Mouse (Mus musculus) v-Abl transformed pro-B cells (cell line): ENCODE measurements at regions not wholly inside any gene's neighbourhood (a gene's known extent, or its start where the extent isn't known, plus 50 kb on each side); places are given as distances from the start of the nearest gene placed in this dataset.
"Not testable (repeated sequence)": the region's sequence is repeated elsewhere in the genome, so short reads cannot be mapped to it uniquely, and the experiment has no call there.

ENCODE experiments used
- in situ Hi-C, 2 experiments: fragments of 400-800 bp; cut with MboI; formaldehyde crosslinking; loops; one replicate each; pipeline ENCODE4 v1.15.1; 2025; ENCODE audit not compliant: unreplicated experiment in 2 of 2

DNA sequence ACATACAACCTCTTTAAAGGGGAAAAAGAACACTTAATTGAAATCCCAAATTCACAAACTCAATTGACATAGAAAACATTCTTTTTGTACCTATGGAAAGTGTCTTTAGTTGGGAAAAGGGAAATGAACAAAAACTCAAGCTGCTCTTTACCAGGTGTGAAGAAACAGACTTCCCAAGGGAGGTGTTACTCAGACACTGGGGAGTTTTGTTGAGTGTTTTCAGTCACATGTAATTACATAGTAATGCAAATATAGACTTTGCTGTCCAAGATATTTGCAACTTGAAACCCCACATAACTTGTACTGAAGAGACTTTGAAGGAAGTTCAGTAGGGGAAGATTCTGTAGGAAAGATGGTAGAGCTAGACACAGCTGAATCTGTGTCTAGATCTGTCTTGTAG, 547.7 kb upstream of the Zfp960 start:
- in situ Hi-C loops: no loop called here

GRCm38 (mm10) chr17:16493951-16494350, 570.0 kb upstream of the Zfp960 start:
- in situ Hi-C loops: no loop called here

DNA sequence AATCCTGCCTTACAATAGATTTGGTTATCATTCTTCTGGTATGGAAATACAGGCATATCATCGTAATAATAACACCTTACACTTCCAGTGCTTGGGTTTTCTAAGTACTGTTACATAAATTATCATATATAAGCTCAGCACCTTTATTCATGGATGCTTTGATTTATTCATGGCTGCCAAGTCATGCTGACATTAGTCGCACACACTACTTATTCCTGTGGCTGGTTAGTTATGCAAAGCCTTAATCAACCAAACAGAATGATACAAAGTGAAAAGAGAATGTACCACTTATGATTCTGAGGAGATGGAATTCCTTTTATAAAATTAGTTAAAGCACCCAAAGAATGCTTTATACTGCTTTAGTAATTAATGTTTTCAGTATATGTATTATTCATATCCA, 570.4 kb upstream of the Zfp960 start:
- in situ Hi-C loops: no loop called here

DNA sequence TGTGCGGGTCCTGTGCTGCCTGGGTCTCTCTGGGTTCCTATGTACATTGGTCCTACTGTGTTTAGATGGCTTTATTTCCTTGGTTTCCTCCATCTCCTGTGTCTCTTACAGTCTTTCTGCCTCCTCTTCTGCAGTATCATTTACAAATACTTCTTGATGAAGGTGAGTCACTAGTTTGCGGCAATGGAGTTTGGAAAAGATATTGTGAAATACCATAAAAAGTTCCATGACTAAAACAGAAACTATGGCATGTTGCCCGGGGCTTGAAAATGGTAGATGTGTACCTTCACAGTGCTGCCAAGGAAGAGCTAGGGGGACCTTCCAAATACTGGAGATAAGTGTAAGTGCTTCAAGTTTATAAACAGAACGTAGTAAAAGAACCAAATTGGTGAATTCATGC, 571.4 kb upstream of the Zfp960 start:
- in situ Hi-C loops: no loop called here

GRCm38 (mm10) chr17:16486355-16486754, 577.6 kb upstream of the Zfp960 start:
- in situ Hi-C loops: no loop called here

DNA sequence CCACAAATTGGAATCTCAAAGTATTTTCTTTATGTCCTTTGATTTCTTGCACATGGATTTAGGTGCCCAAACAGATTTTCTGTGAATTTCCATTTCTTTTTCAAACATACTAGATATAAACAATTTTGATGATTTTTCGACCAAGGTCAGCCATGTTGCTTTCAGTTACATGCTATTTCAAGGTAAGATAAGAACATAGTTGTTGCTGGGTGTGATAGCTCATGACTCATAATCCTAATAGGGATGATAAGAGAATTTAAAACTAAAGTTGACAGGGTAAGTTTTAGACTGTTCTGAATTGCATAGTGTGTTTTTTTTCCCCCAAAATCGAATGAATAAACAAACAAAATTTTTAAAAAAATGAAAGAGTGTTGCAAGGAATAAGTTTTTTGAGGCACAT, 579.9 kb upstream of the Zfp960 start:
- in situ Hi-C loops: no loop called here

GRCm38 (mm10) chr17:16481722-16482121, 582.2 kb upstream of the Zfp960 start:
- in situ Hi-C loops: no loop called here

GRCm38 (mm10) chr17:16480579-16480978, 583.3 kb upstream of the Zfp960 start:
- in situ Hi-C loops: no loop called here

GRCm38 (mm10) chr17:16461208-16461607, 602.7 kb upstream of the Zfp960 start:
- in situ Hi-C loops: loop anchor here in 1 of 2 experiments (25.0 kb wide), 1 partner anchor 451 kb away; no protein-coding TSS in a partner anchor

DNA sequence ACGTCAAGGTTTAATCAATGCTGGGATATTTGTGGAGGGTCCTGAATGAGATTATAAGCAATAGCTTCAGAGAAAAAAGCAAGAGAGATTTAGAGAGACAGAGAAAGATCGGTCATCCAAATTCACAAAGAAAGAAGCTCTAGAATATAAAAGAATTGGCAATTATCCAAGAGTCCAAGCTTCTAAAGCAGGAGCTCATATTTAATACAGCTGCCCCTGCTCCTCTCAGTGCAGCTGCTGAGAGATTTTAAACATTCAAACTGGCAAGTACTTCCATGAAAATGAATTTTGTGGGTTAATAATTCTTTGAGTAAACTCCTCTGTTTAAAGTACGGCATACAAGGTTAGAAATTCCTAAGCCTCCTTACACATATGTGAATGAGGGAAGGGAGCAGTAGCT, 610.8 kb upstream of the Zfp960 start:
- in situ Hi-C loops: loop anchor here in 1 of 2 experiments (25.0 kb wide), 1 partner anchor 459 kb away; no protein-coding TSS in a partner anchor

DNA sequence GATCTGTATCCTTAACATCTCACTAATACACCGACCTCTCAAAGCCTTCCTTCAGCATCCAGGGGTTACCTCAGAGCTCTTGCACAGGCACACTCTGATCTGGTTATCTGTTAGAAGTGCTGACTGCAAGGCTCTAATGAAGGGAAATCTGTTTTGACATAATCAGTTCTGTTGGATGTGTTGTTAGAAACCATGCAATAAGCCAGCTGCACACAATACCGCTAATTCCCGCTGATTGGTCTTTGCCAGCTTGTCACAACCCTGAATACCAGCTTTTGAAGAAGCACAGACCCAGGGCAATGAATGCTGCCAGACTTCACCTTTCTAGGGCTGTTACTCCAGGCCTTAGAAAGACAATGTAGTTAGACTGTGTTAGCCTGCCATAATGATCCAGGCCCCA, 613.7 kb upstream of the Rgmb start:
- in situ Hi-C loops: no loop called here

- in situ Hi-C loops: no loop called here
Observed at GRCm38 (mm10) chr17:16395193-16395612, 564.4 kb upstream of the Rgmb start.

DNA sequence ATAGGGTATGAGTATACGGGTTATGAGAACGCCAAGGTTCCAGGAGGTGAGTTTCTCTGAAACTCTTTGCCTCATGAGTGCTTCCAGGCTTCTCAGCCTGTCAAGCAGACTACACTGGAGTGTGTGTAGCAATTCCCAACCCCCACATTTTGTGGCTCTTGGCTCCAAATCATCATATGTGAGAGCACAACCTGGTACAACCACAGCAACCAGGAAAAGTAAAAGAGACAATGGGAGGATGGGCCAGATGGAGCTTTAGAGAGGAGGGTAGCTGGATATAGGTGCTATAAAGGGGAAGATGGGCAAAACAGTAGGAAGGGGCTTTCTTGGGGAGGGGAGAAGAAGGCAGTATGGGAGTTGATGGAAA, 544.0 kb upstream of the Rgmb start:
- in situ Hi-C loops: not testable (repeated sequence)

GRCm38 (mm10) chr17:16374119-16374854, 543.4 kb upstream of the Rgmb start:
- in situ Hi-C loops: not testable (repeated sequence)

DNA sequence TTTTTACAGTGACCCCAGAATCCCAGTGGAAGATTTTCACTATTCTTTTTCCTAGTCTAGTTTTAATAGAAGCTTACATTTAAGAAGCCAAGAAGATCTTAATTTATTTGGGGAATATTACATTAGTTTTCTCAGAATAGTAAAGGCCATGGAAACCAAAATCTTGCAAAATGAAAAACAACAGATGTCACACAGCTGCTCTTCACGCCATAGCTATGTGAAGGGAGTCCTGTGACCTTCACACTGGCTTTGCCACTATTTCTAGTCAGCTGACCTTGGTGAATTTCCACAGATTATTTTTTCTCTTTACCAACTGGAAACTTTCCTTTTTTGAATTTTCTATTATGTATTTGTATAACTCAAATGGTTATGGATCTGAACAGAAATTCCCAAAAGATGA, 542.1 kb upstream of the Rgmb start:
- in situ Hi-C loops: no loop called here

- in situ Hi-C loops: no loop called here
Observed at GRCm38 (mm10) chr17:16344061-16344460, 513.2 kb upstream of the Rgmb start.

GRCm38 (mm10) chr17:16342785-16343184, 511.9 kb upstream of the Rgmb start:
- in situ Hi-C loops: no loop called here

DNA sequence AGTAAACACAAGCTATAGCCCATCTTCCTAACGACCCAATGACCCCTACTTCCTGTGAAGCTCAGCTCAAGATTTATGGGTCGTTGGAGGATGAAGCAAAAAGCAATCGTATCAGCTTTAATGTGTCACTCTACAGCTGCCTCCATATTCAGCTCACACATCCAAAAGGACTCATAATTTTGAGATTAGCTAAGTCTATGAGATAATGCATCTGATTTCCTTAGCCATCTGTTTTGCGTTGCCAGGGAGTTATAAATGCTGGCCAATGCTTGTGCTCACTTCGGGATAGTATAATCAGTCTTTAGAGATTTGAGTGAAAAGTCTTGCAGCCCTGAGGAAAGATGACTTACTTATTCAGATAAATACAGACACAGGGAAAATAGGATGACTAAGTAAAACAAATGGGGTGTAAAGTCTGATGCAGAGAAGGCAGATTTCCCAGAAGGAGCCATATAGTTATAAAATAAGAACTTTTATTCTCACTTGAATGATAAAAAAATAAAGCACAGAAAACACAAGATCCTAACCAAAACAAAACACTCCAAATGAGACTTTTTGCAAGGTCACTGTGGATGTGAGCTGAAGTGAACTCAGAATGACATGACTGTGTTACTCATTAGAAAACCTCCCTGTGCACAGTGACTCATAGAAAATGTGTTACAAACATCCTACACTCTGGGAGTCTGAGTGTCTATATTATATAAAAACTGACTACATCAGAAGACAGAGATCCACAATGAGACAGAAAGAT, 509.1 kb upstream of the Rgmb start:
- in situ Hi-C loops: no loop called here

DNA sequence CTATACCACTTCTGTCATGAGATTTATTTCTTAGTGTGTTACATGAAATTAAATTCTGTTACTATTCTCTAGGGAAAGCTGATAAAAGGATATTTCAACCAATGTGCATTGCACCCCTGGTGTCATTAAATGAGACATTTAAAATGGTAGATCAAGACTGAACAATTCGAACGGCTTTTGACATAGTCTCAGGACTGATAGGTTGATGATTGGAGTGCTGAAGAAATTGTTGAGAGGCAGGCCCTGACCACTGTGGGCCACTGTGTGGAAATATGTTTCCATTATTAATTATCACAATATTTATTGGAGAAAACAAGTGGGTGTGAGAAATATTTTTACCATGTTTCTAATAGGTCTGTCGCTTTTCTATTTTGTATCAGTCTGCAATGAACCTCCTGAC, 481.1 kb upstream of the Rgmb start:
- in situ Hi-C loops: no loop called here

- in situ Hi-C loops: no loop called here
Observed at GRCm38 (mm10) chr17:16311196-16311873, 480.5 kb upstream of the Rgmb start.

DNA sequence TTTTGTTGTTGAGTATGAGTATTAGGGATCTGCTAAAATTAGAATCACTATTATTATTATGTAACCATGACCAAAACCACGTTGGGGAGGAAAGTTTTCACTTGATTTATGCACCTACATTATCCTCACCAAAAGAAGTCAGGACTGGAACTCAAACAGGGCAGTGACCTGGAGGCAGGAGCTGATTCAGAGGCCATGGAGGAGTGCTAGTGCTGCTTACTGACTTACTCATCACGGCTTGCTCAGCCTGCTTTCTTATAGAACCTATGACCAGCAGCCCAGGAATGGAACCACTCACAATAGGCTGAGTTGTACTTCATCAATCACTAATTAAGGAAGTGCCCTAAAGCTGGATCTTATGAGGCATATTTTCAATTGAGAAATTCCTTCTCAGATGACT, 470.9 kb upstream of the Rgmb start:
- in situ Hi-C loops: no loop called here

DNA sequence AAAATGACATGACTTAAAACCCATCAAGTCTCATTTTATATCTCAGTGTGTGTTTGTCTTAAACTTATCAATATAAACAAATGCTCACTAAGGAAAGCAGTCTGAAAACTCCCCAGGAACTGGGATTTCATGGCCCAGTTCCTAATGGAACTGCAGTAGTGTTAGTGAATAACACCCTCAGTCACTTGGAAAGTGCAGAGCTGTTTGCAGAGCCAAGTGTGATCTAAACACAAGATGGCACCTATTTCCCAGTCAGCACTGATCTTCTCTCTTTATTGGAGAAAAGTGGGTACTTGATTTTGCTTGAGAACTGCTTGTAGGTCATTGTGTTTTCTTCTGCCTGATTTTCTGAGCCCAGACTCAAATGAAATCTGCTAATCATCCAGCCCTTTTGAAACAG, 467.7 kb upstream of the Rgmb start:
- in situ Hi-C loops: no loop called here
